Mouse (Mus musculus) lung, adult 2 months (tissue): ENCODE measurements at regions not wholly inside any gene's neighbourhood (a gene's known extent, or its start where the extent isn't known, plus 50 kb on each side); places are given as distances from the start of the nearest gene placed in this dataset.

Source experiments
- CTCF ChIP-seq: fragments of 200-500 bp; IDR thresholded peaks from 2 replicates; pipeline ENCODE4 v1.5.1; 2011; ENCODE audit warnings: mild to moderate bottlenecking, low read length, control low read depth; ENCODE audit not compliant: insufficient read depth
- POLR2A ChIP-seq: fragments of 200-500 bp; IDR thresholded peaks from 2 replicates; pipeline ENCODE4 v1.6.1; 2011; ENCODE audit warnings: low read depth, mild to moderate bottlenecking, control low read depth, low read length, borderline replicate concordance; ENCODE audit errors: extremely low read depth

- TF ChIP-seq CTCF: no peak
- TF ChIP-seq POLR2A: no peak
Measured at GRCm38 (mm10) chr3:78841173-78841572, 445.1 kb downstream of the Rapgef2 start.
